Mouse (Mus musculus) 3T3-L1 (cell line): ENCODE measurements around the gene Rb1.
A peak's percentile ranks its signal among the peaks of the same experiment; 100 is the strongest.

Experiments
- DNase-seq: peaks from one replicate; pipeline ENCODE4 v3.0.0-alpha.2; 2015; ENCODE audit warnings: low read depth, low spot score

Gene Rb1

GRCm38 (mm10) chr14:73211477-73211876, 114.1 kb downstream of the Rb1 start:
- DNase-seq = no peak

- no peak for DNase-seq
These were observed 115.4 kb downstream of the Rb1 start for GRCm38 (mm10) chr14:73210196-73210595.

- no peak for DNase-seq
These were observed 116.4 kb downstream of the Rb1 start for GRCm38 (mm10) chr14:73209262-73209661.

- no peak for DNase-seq
These were observed 121.6 kb downstream of the Rb1 start for GRCm38 (mm10) chr14:73204016-73204415.

- no peak for DNase-seq
These were observed 124.2 kb downstream of the Rb1 start for GRCm38 (mm10) chr14:73201447-73201846.

GRCm38 (mm10) chr14:73199058-73199457, 126.6 kb downstream of the Rb1 start:
- DNase-seq = no peak

- no peak for DNase-seq
These were observed 138.7 kb downstream of the Rb1 start for GRCm38 (mm10) chr14:73186875-73187274.

- no peak for DNase-seq
These were observed 144.5 kb downstream of the Rb1 start for GRCm38 (mm10) chr14:73181144-73181543.

- peak; percentile 48 for DNase-seq
These were observed 145.0 kb downstream of the Rb1 start for GRCm38 (mm10) chr14:73180671-73181070.

GRCm38 (mm10) chr14:73179221-73179681, 146.4 kb downstream of the Rb1 start:
- DNase-seq = no peak

GRCm38 (mm10) chr14:73177961-73178360, 147.7 kb downstream of the Rb1 start:
- no peak for DNase-seq

- DNase-seq = no peak
These were observed 149.4 kb downstream of the Rb1 start for GRCm38 (mm10) chr14:73176266-73176665.

- DNase-seq = no peak
These were observed 149.8 kb downstream of the Rb1 start for GRCm38 (mm10) chr14:73175814-73176213.

GRCm38 (mm10) chr14:73175031-73175430, 150.6 kb downstream of the Rb1 start:
- no peak for DNase-seq

- DNase-seq = no peak
These were observed 151.3 kb downstream of the Rb1 start for GRCm38 (mm10) chr14:73174091-73174995.

GRCm38 (mm10) chr14:73173662-73174061, 152.0 kb downstream of the Rb1 start:
- no peak for DNase-seq

GRCm38 (mm10) chr14:73172196-73173011, 153.2 kb downstream of the Rb1 start:
- DNase-seq = no peak

GRCm38 (mm10) chr14:73169926-73170844, 155.4 kb downstream of the Rb1 start:
- DNase-seq = no peak

GRCm38 (mm10) chr14:73168605-73169004, 157.0 kb downstream of the Rb1 start:
- DNase-seq = no peak

GRCm38 (mm10) chr14:73165136-73165535, 160.5 kb downstream of the Rb1 start:
- no peak for DNase-seq

GRCm38 (mm10) chr14:73163363-73163998, 162.1 kb downstream of the Rb1 start:
- DNase-seq = no peak
